Mouse (Mus musculus) MEL (cell line): ENCODE data around the gene Olfr1394.

ENCODE experiments used
- BHLHE40 ChIP-seq: IDR thresholded peaks from 2 replicates; pipeline ENCODE4 v1.6.1; 2012; ENCODE audit warnings: low read depth, mild to moderate bottlenecking, inconsistent platforms, low read length, improper control_type of control experiment, borderline replicate concordance
- CTCF ChIP-seq, 3 experiments: IDR thresholded peaks in 2 of 3; conservative IDR thresholded peaks in 1 of 3; 2 replicates each; pipeline ENCODE4 v1.5.1; 2011 to 2012; ENCODE audit warnings: low read length in 3 of 3, low read depth in 2 of 3, mild to moderate bottlenecking in 2 of 3, improper control_type of control experiment in 1 of 3, inconsistent platforms in 1 of 3, mixed read lengths in 1 of 3, moderate library complexity in 1 of 3; ENCODE audit not compliant: control insufficient read depth in 1 of 3, insufficient read depth in 1 of 3, poor library complexity in 1 of 3, severe bottlenecking in 1 of 3
- E2F4 ChIP-seq: IDR thresholded peaks from 2 replicates; pipeline ENCODE4 v1.6.1; 2011; ENCODE audit warnings: low read depth, low read length, improper control_type of control experiment, borderline replicate concordance
- EP300 ChIP-seq, 2 experiments: IDR thresholded peaks; 2 replicates each; pipeline ENCODE4 v1.6.1; 2011; ENCODE audit warnings: improper control_type of control experiment in 2 of 2, low read length in 2 of 2, low read depth in 1 of 2, mild to moderate bottlenecking in 1 of 2
- GATA1 ChIP-seq: IDR thresholded peaks from 2 replicates; pipeline ENCODE4 v1.6.1; 2011; ENCODE audit warnings: low read depth, low read length, improper control_type of control experiment
- JUND ChIP-seq: IDR thresholded peaks from 2 replicates; pipeline ENCODE4 v1.6.1; 2011; ENCODE audit warnings: low read depth, mild to moderate bottlenecking, improper control_type of control experiment, low read length
- MAFK ChIP-seq: IDR thresholded peaks from 2 replicates; pipeline ENCODE4 v1.6.1; 2011; ENCODE audit warnings: low read depth, mild to moderate bottlenecking, low read length, improper control_type of control experiment, borderline replicate concordance
- MYC ChIP-seq: IDR thresholded peaks from 2 replicates; pipeline ENCODE4 v1.6.1; 2011; ENCODE audit warnings: low read depth, mild to moderate bottlenecking, low read length, improper control_type of control experiment, moderate library complexity
- NRF1 ChIP-seq: IDR thresholded peaks from 2 replicates; pipeline ENCODE4 v1.6.1; 2014; ENCODE audit warnings: low read depth, mild to moderate bottlenecking, inconsistent platforms, low read length, improper control_type of control experiment, moderate library complexity; ENCODE audit not compliant: poor library complexity, insufficient read depth, severe bottlenecking
- POLR2A ChIP-seq, 2 experiments: IDR thresholded peaks; 2 replicates each; pipeline ENCODE4 v1.6.1; 2011 to 2012; ENCODE audit warnings: low read length in 2 of 2, mild to moderate bottlenecking in 2 of 2, control low read depth in 1 of 2, improper control_type of control experiment in 1 of 2, low read depth in 1 of 2, moderate library complexity in 1 of 2; ENCODE audit not compliant: control insufficient read depth in 1 of 2, insufficient read depth in 1 of 2, poor library complexity in 1 of 2
- RCOR1 ChIP-seq: IDR thresholded peaks from 2 replicates; pipeline ENCODE4 v1.6.1; 2012; ENCODE audit warnings: low read depth, mild to moderate bottlenecking, inconsistent platforms, low read length, improper control_type of control experiment
- SMC3 ChIP-seq: IDR thresholded peaks from 2 replicates; pipeline ENCODE4 v1.6.1; 2011; ENCODE audit warnings: low read depth, low read length, improper control_type of control experiment
- TCF12 ChIP-seq: IDR thresholded peaks from 2 replicates; pipeline ENCODE4 v1.6.1; 2014; ENCODE audit warnings: low read depth, mild to moderate bottlenecking, inconsistent platforms, low read length, improper control_type of control experiment, moderate library complexity
- ZKSCAN1 ChIP-seq: IDR thresholded peaks from 2 replicates; pipeline ENCODE4 v1.6.1; 2012; ENCODE audit warnings: low read depth, mild to moderate bottlenecking, inconsistent platforms, low read length, improper control_type of control experiment, moderate library complexity

GRCm38 (mm10) chr11:49170576-49170975 is 16.4 kb downstream of the Olfr1394 start:
- no peak for TF ChIP-seq SMC3
- TF ChIP-seq CTCF (IDR thresholded peaks at IDR 0.05 in 2 of 3, conservative IDR thresholded peaks at IDR 0.05 in 1 of 3; ENCODE audit: control insufficient read depth in 1 of 3, insufficient read depth in 1 of 3, low read depth in 2 of 3, low read length in 3 of 3, poor library complexity in 1 of 3, severe bottlenecking in 1 of 3): no peak
- no peak for TF ChIP-seq GATA1
- no peak for TF ChIP-seq E2F4
- no peak for TF ChIP-seq MAFK
- TF ChIP-seq NRF1: no peak
- TF ChIP-seq ZKSCAN1: no peak
- no peak for TF ChIP-seq TCF12
- TF ChIP-seq JUND: no peak
- TF ChIP-seq POLR2A (IDR thresholded peaks at IDR 0.05; ENCODE audit: control insufficient read depth in 1 of 2, insufficient read depth in 1 of 2, low read depth in 1 of 2, low read length in 2 of 2, poor library complexity in 1 of 2): no peak
- no peak for TF ChIP-seq BHLHE40
- no peak for TF ChIP-seq RCOR1
- TF ChIP-seq EP300 (IDR thresholded peaks at IDR 0.05; ENCODE audit: low read depth in 1 of 2, low read length in 2 of 2): no peak
- TF ChIP-seq MYC: no peak
